Mouse (Mus musculus) liver, postnatal 0 days (tissue): ENCODE data around the gene Gm28051. TPM values are rescaled to one million over a fixed set of nuclear protein-coding genes. Genes with fewer than 3 reads are reported as not detected.
A peak's percentile ranks its signal among the peaks of the same experiment; 100 is the strongest.

Experiments used
- ATAC-seq: fragments of 200-750 bp; cut with Nextera tagmentation; 2 replicates; pipeline ENCODE4 v1.8.0; 2017; ENCODE audit warnings: mild to moderate bottlenecking, moderate library complexity
- DNase-seq: peaks from one replicate; pipeline ENCODE4 v3.0.0-alpha.2; 2016
- H3K27ac ChIP-seq: fragments of 300-500 bp; sonication (generic); 2 replicates; pipeline ENCODE4 v1.5.1; 2014; ENCODE audit warnings: antibody characterized with exemption, moderate library complexity, mild to moderate bottlenecking, low read depth
- H3K27me3 ChIP-seq: fragments of 300-500 bp; sonication (generic); 2 replicates; pipeline ENCODE4 v1.6.1; 2014; ENCODE audit warnings: low read length, control low read depth, mixed read lengths; ENCODE audit not compliant: insufficient read depth
- H3K36me3 ChIP-seq: fragments of 300-500 bp; sonication (generic); replicated peaks from 2 replicates; pipeline ENCODE4 v1.6.1; 2014; ENCODE audit warnings: mild to moderate bottlenecking, control low read depth, low read length, moderate library complexity, mixed read lengths; ENCODE audit not compliant: insufficient read depth
- H3K4me1 ChIP-seq: fragments of 300-500 bp; sonication (generic); 2 replicates; pipeline ENCODE4 v1.6.1; 2014; ENCODE audit warnings: antibody characterized with exemption, mild to moderate bottlenecking, control low read depth; ENCODE audit not compliant: insufficient read depth
- H3K4me2 ChIP-seq: fragments of 300-500 bp; sonication (generic); 2 replicates; pipeline ENCODE4 v1.6.1; 2014; ENCODE audit warnings: low read depth, mild to moderate bottlenecking, low read length, moderate library complexity, mixed read lengths
- H3K4me3 ChIP-seq: fragments of 300-500 bp; sonication (generic); 2 replicates; pipeline ENCODE4 v1.5.1; 2014; ENCODE audit warnings: low read depth, low read length
- H3K9ac ChIP-seq: fragments of 300-500 bp; sonication (generic); replicated peaks from 2 replicates; pipeline ENCODE4 v1.6.1; 2014; ENCODE audit warnings: mild to moderate bottlenecking, moderate library complexity
- H3K9me3 ChIP-seq: fragments of 300-500 bp; sonication (generic); 2 replicates; pipeline ENCODE4 v1.6.1; 2016; ENCODE audit warnings: mild to moderate bottlenecking, control low read depth, low read length, mixed read lengths
- CTCF ChIP-seq: sonication (generic); IDR thresholded peaks from 2 replicates; pipeline ENCODE4 v1.5.1; 2016; ENCODE audit warnings: antibody characterized with exemption, low read depth
- EP300 ChIP-seq: IDR thresholded peaks from 2 replicates; pipeline ENCODE4 v1.6.1; 2016; ENCODE audit warnings: antibody characterized with exemption, low read depth, mild to moderate bottlenecking
- WGBS: fragments of 180-500 bp; shearing (Covaris S2); extraction: QIAGEN DNeasy Blood & Tissue Kit; methylation state at CpG from one replicate; pipeline ENCODE4 v1.1.7; 2014; ENCODE audit not compliant: insufficient replicate concordance; 5-methylcytosine and 5-hydroxymethylcytosine counted together
- polyA plus RNA-seq: library from polyadenylated mRNA; unstranded; fragments of >200 nt; fragmentation: Nextera tagmentation; extraction: Ambion mirVana; gene quantifications from 2 replicates; pipeline ENCODE4 v1.2.1, GENCODE M21; 2015

Gm28051 gene
- polyA plus RNA-seq, 1 experiment from 2014 or later = not detected

GRCm38 (mm10) chr12:102710851-102711375 is 46.7 kb downstream of the Gm28051 start:
- Histone ChIP-seq H3K4me2 (no peak overlapping the region), H3K4me3 (no peak overlapping the region), H3K36me3 (no peaks in the 10 kb centered on the region), H3K9ac (no peak overlapping the region), H3K27me3 (no peaks in the 10 kb centered on the region), H3K4me1 (peaks cover 9% of the 10 kb centered on the region; the same call in 1 of the 2 replicates), H3K9me3 (no peaks in the 10 kb centered on the region), H3K27ac (no peak overlapping the region)
- ATAC-seq (no peak), DNase-seq (no peak)
- 63% methylated on average over 4 of the region's 4 CpGs for WGBS
- TF ChIP-seq CTCF (no peak), EP300 (no peak)

GRCm38 (mm10) chr12:102709896-102710295 is 47.7 kb downstream of the Gm28051 start:
- DNase-seq (no peak), ATAC-seq (no peak)
- Histone ChIP-seq H3K9me3 (no peaks in the 10 kb centered on the region), H3K27me3 (no peaks in the 10 kb centered on the region), H3K9ac (no peak overlapping the region), H3K4me2 (no peak overlapping the region), H3K4me1 (peaks cover 18% of the 10 kb centered on the region), H3K36me3 (no peaks in the 10 kb centered on the region), H3K4me3 (no peak overlapping the region), H3K27ac (no peak overlapping the region)
- WGBS = 79% methylated on average over 5 of the region's 5 CpGs
- no peak for TF ChIP-seq EP300
- TF ChIP-seq CTCF = no peak

GRCm38 (mm10) chr12:102708220-102708619 is 49.3 kb downstream of the Gm28051 start:
- H3K9ac ChIP-seq = no peak overlapping the region
- ATAC-seq (no peak), DNase-seq (no peak)
- H3K36me3 ChIP-seq = no peaks in the 10 kb centered on the region
- 74% methylated on average over 11 of the region's 11 CpGs for WGBS
- no peaks in the 10 kb centered on the region for H3K27me3 ChIP-seq
- H3K9me3 ChIP-seq = no peaks in the 10 kb centered on the region
- H3K4me2 ChIP-seq = no peak overlapping the region
- H3K4me1 ChIP-seq = peaks cover 24% of the 10 kb centered on the region
- TF ChIP-seq EP300 = no peak
- peak; percentile 39 for TF ChIP-seq CTCF
- no peak overlapping the region for H3K4me3 ChIP-seq
- no peak overlapping the region for H3K27ac ChIP-seq

- Histone ChIP-seq H3K4me2 (no peak overlapping the region), H3K27me3 (no peaks in the 10 kb centered on the region), H3K36me3 (no peaks in the 10 kb centered on the region), H3K4me1 (peaks cover 31% of the 10 kb centered on the region), H3K9me3 (no peaks in the 10 kb centered on the region), H3K27ac (no peak overlapping the region), H3K4me3 (no peak overlapping the region), H3K9ac (no peak overlapping the region)
- WGBS = 83% methylated on average over 10 of the region's 10 CpGs
- DNase-seq (no peak), ATAC-seq (no peak)
- TF ChIP-seq EP300 (no peak), CTCF (no peak)
These were observed 50.6 kb downstream of the Gm28051 start for GRCm38 (mm10) chr12:102706833-102707463.

- H3K4me3 ChIP-seq = peak overlapping the region; percentile 85; the same call in 1 of the 2 replicates
- TF ChIP-seq CTCF = no peak
- no peak for TF ChIP-seq EP300
- peak overlapping the region; percentile 99 for H3K4me2 ChIP-seq
- peaks cover 40% of the 10 kb centered on the region for H3K4me1 ChIP-seq
- H3K36me3 ChIP-seq = no peaks in the 10 kb centered on the region
- no peaks in the 10 kb centered on the region for H3K9me3 ChIP-seq
- ATAC-seq = no peak
- 78% methylated on average over 6 of the region's 6 CpGs for whole genome bisulfite sequencing
- no peak overlapping the region for H3K27ac ChIP-seq
- no peak overlapping the region; the same call in 1 of the 2 replicates for H3K9ac ChIP-seq
- no peak for DNase-seq
- no peaks in the 10 kb centered on the region for H3K27me3 ChIP-seq
These were observed 51.5 kb downstream of the Gm28051 start for GRCm38 (mm10) chr12:102705906-102706640.

GRCm38 (mm10) chr12:102705216-102705871 is 52.2 kb downstream of the Gm28051 start:
- ATAC-seq (peak; percentile 83), DNase-seq (peak; percentile 90)
- Histone ChIP-seq H3K4me3 (peak overlapping the region; percentile 85), H3K9me3 (no peaks in the 10 kb centered on the region), H3K27me3 (no peaks in the 10 kb centered on the region), H3K36me3 (no peaks in the 10 kb centered on the region), H3K4me2 (peak overlapping the region; percentile 99), H3K9ac (peak overlapping the region; percentile 90), H3K4me1 (peaks cover 41% of the 10 kb centered on the region), H3K27ac (peak overlapping the region; percentile 98)
- 4% methylated on average over 26 of the region's 45 CpGs for WGBS
- TF ChIP-seq EP300 (no peak), CTCF (peak; percentile 92)
